ENCODE assay signal across 20 mouse cellular contexts in the genomic region with DNA sequence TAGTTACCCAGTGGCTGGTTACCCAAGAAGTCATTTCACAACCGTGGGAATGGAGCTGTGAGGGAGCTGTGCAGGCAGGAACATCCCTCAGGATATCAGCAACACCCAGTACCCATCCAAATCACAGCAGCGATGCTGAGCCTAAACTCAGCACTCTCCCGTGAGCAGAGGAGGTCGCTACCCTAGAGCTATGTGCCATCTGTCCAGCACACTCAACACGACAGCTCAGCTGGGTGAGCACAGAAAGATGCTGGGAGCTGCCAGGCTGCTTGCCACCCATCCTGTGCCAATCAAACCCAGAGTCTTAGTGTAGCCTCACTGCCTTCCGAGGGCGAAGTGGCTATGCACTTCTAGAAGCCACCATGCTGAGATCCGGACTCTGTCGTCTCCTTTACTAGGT. TPM values are rescaled to one million over a fixed set of nuclear protein-coding genes. Genes with fewer than 3 reads are reported as not detected.
DNase-seq lines count a peak whose midpoint lies in the region; ATAC-seq and TF ChIP-seq lines count a peak whose summit lies in the region.
"Had no signal": no experiment of that assay in that cellular context is flagged by ENCODE, and none has a peak within 500 bp of the region (broad histone marks: within the 10 kb centered on the region; RNA-seq: fewer than 3 reads in every experiment).

No protein-coding gene starts in this region.

- H3K9me3 ChIP-seq in hindbrain, postnatal 0 days (ENCODE audit: low read length), result no peaks in the 10 kb centered on the region
- H3K9me3 ChIP-seq in hindbrain, embryonic 12.5 days (replicated peaks), result no peaks in the 10 kb centered on the region
- no peaks in the 10 kb centered on the region for H3K9me3 ChIP-seq in forebrain, postnatal 0 days (ENCODE audit: low read length)
- H3K9me3 ChIP-seq: heart, embryonic 15.5 days; hindbrain, embryonic 10.5 days; kidney, embryonic 15.5 days; limb, embryonic 12.5 days; neural tube, embryonic 13.5 days had no signal

- peak overlapping the region; percentile 20; the same call in 1 of the 2 replicates for H3K27ac ChIP-seq in hindbrain, postnatal 0 days
- no peak overlapping the region for H3K27ac ChIP-seq in hindbrain, embryonic 12.5 days
- no peak overlapping the region for H3K27ac ChIP-seq in forebrain, postnatal 0 days (ENCODE audit: low read depth, low read length)
- H3K27ac ChIP-seq: heart, adult 2 months; heart, embryonic 15.5 days; hindbrain, embryonic 10.5 days; kidney, embryonic 15.5 days; limb, embryonic 12.5 days; liver, embryonic 14.5 days; neural tube, embryonic 13.5 days had no signal

- no peaks in the 10 kb centered on the region for H3K36me3 ChIP-seq in hindbrain, postnatal 0 days (ENCODE audit: insufficient read depth, low read length)
- 0 out of 2 replicates have a peak, but pooled peaks cover 8% of the 10 kb centered on the region for H3K36me3 ChIP-seq in hindbrain, embryonic 12.5 days
- H3K36me3 ChIP-seq in forebrain, postnatal 0 days (ENCODE audit: insufficient read depth), result peaks cover under 1% of the 10 kb centered on the region; the same call in 1 of the 2 replicates
- H3K36me3 ChIP-seq: heart, embryonic 15.5 days had no signal

- peak; percentile 49 to 56 for DNase-seq in cerebellum, postnatal 14 days
- DNase-seq in cerebellum, postnatal 36 days, result no peak
- DNase-seq in hindbrain, postnatal 0 days (ENCODE audit: low spot score), result peak; percentile 42
- DNase-seq in retina, postnatal 1 day, result peak; percentile 35
- no peak for DNase-seq in retina, embryonic 14.5 days (ENCODE audit: low spot score)
- DNase-seq in forebrain, postnatal 0 days, result no peak
- no peak for DNase-seq in adrenal gland, postnatal 25 days
- DNase-seq: adrenal gland, postnatal 10 days; heart, adult 2 months; layer of hippocampus, postnatal 36 days; thymus, postnatal 4 days had no signal

- H3K4me3 ChIP-seq in hindbrain, postnatal 0 days (ENCODE audit: low read length), result no peak overlapping the region
- no peak overlapping the region for H3K4me3 ChIP-seq in hindbrain, embryonic 12.5 days
- no peak overlapping the region for H3K4me3 ChIP-seq in forebrain, postnatal 0 days (ENCODE audit: low read depth, low read length)
- H3K4me3 ChIP-seq: heart, adult 2 months; heart, embryonic 15.5 days; hindbrain, embryonic 10.5 days; kidney, embryonic 15.5 days; limb, embryonic 12.5 days; neural tube, embryonic 13.5 days had no signal

- H3K4me2 ChIP-seq in hindbrain, postnatal 0 days (ENCODE audit: low read depth, low read length), result no peak overlapping the region
- H3K4me2 ChIP-seq in hindbrain, embryonic 12.5 days (replicated peaks), result no peak overlapping the region
- H3K4me2 ChIP-seq in forebrain, postnatal 0 days (ENCODE audit: low read depth), result no peak overlapping the region
- H3K4me2 ChIP-seq: heart, embryonic 15.5 days; kidney, embryonic 15.5 days; limb, embryonic 12.5 days; neural tube, embryonic 13.5 days had no signal

- ATAC-seq in hindbrain, postnatal 0 days, result 0 out of 2 replicates have a peak, but pooled peaks have one; percentile 13
- no peak for ATAC-seq in hindbrain, embryonic 12.5 days (ENCODE audit: low FRiP score)
- ATAC-seq in forebrain, postnatal 0 days, result peak; percentile 63
- ATAC-seq: intestine, embryonic 16.5 days; lung, postnatal 0 days had no signal

- no peak for TF ChIP-seq CTCF in hindbrain, postnatal 0 days (IDR thresholded peaks at IDR 0.05; ENCODE audit: low read depth)
- TF ChIP-seq CTCF in forebrain, postnatal 0 days (IDR thresholded peaks at IDR 0.05; ENCODE audit: low read depth), result no peak

- peaks cover 8% of the 10 kb centered on the region; the same call in 1 of the 2 replicates for H3K4me1 ChIP-seq in hindbrain, postnatal 0 days (ENCODE audit: insufficient read depth, low read length)
- H3K4me1 ChIP-seq in hindbrain, embryonic 12.5 days, result 0 out of 2 replicates have a peak, but pooled peaks cover 3% of the 10 kb centered on the region
- H3K4me1 ChIP-seq in forebrain, postnatal 0 days (ENCODE audit: insufficient read depth), result 0 out of 2 replicates have a peak, but pooled peaks cover 2% of the 10 kb centered on the region

- H3K27me3 ChIP-seq in hindbrain, postnatal 0 days (ENCODE audit: insufficient read depth, low read length), result no peaks in the 10 kb centered on the region
- no peaks in the 10 kb centered on the region for H3K27me3 ChIP-seq in hindbrain, embryonic 12.5 days
- H3K27me3 ChIP-seq in forebrain, postnatal 0 days (ENCODE audit: insufficient read depth, low read length), result no peaks in the 10 kb centered on the region
- H3K27me3 ChIP-seq: heart, embryonic 15.5 days; kidney, embryonic 15.5 days; limb, embryonic 12.5 days; neural tube, embryonic 13.5 days had no signal

- 51% methylated on average over 9 of the region's 9 CpGs for WGBS in hindbrain, postnatal 0 days
- WGBS in hindbrain, embryonic 12.5 days, result 87% methylated on average over 9 of the region's 9 CpGs
- 69% methylated on average over 9 of the region's 9 CpGs for WGBS in forebrain, postnatal 0 days

- H3K9ac ChIP-seq in hindbrain, postnatal 0 days (replicated peaks; ENCODE audit: low read length), result no peak overlapping the region
- no peak overlapping the region for H3K9ac ChIP-seq in hindbrain, embryonic 12.5 days
- H3K9ac ChIP-seq in forebrain, postnatal 0 days, result no peak overlapping the region
- H3K9ac ChIP-seq: heart, embryonic 15.5 days; kidney, embryonic 15.5 days; limb, embryonic 12.5 days; liver, embryonic 14.5 days; neural tube, embryonic 13.5 days had no signal

RNA-seq across cellular contexts. Expression of gene Agpat3, which starts 32.3 kb away (rescaled TPM):
- 123 and 158 TPM in 2 replicates for total RNA-seq in hindbrain, postnatal 0 days (2014; rRNA removed)
- 115 and 117 TPM in 2 replicates for polyA plus RNA-seq in hindbrain, postnatal 0 days (2015; fragmentation: Nextera tagmentation; extraction: Ambion mirVana)
- 59.2 and 59.7 TPM in 2 replicates for polyA plus RNA-seq in hindbrain, embryonic 12.5 days (2016; fragmentation: Nextera tagmentation; extraction: Ambion mirVana)
- 72.9 and 94.9 TPM in 2 replicates for total RNA-seq in forebrain, postnatal 0 days (2014; rRNA removed)
- polyA plus RNA-seq in forebrain, postnatal 0 days (2015; fragmentation: Nextera tagmentation; extraction: Ambion mirVana), result 72.4 and 101 TPM in 2 replicates
- total RNA-seq in adrenal gland, postnatal 25 days (2021), result 334 and 362 TPM in 2 replicates

Comparison
In these comparisons a context has a peak if more than half of its experiments do, and no peak if none do; other contexts are left out.
1. DNase-seq: peak in cerebellum, postnatal 14 days (2 of 2), hindbrain, postnatal 0 days (single experiment) and retina, postnatal 1 day (single experiment); none in cerebellum, postnatal 36 days (0 of 2), retina, embryonic 14.5 days (single experiment), forebrain, postnatal 0 days (single experiment) and adrenal gland, postnatal 25 days (single experiment).